Mouse (Mus musculus) left cerebral cortex, postnatal 14 days (tissue): ENCODE results near the gene Vps26c. TPM values are rescaled to one million over a fixed set of nuclear protein-coding genes. Genes with fewer than 3 reads are reported as not detected.

Experiments
- DNase-seq, 2 experiments: peaks; one replicate each; pipeline ENCODE4 v3.0.0; 2021 to 2022; ENCODE audit warnings: low spot score in 2 of 2, mixed read lengths in 1 of 2
- intact Hi-C: fragments of 180-260 bp; cut with DNase I; formaldehyde crosslinking; loops from one replicate; pipeline ENCODE4 v1.15.1; 2025
- total RNA-seq, 2 experiments: library from RNA; stranded (reverse); gene quantifications; 2 replicates each; pipeline ENCODE4 v1.2.3; 2021

Gene Vps26c
- total RNA-seq, 2 experiments from 2014 or later = 28.4 to 31.0 TPM

- intact Hi-C loops = no loop called here
- DNase-seq = no peak
These were observed 77.0 kb downstream of the Vps26c start for GRCm38 (mm10) chr16:94449632-94450031.

- DNase-seq = no peak
- intact Hi-C loops = no loop called here
These were observed 77.5 kb downstream of the Vps26c start for GRCm38 (mm10) chr16:94449151-94449550.

Other genes with a start within 250 kb of the Vps26c start
- 10 to 100 TPM; 14.0 to 15.8 TPM for gene Hlcs, start 213.3 kb downstream of the Vps26c start, total RNA-seq
- gene Ripply3, start 198.4 kb downstream of the Vps26c start, total RNA-seq = under 1 TPM; 0.21 to 0.22 TPM
- gene Ttc3, start 156.2 kb downstream of the Vps26c start, total RNA-seq = 100 to 1,000 TPM; 802 to 810 TPM
- gene Pigp, start 155.0 kb downstream of the Vps26c start, total RNA-seq = 10 to 100 TPM; 42.0 to 44.8 TPM
- gene Dyrk1a, start 43.2 kb upstream of the Vps26c start, total RNA-seq = 10 to 100 TPM; 87.3 to 91.2 TPM